Mouse (Mus musculus): ENCODE measurements around the gene Bco2. TPM values are rescaled to one million over a fixed set of nuclear protein-coding genes. Genes with fewer than 3 reads are reported as not detected.

Gene Bco2
- polyA plus RNA-seq, 1 experiment from 2014 or later: 2.0 TPM

DNA sequence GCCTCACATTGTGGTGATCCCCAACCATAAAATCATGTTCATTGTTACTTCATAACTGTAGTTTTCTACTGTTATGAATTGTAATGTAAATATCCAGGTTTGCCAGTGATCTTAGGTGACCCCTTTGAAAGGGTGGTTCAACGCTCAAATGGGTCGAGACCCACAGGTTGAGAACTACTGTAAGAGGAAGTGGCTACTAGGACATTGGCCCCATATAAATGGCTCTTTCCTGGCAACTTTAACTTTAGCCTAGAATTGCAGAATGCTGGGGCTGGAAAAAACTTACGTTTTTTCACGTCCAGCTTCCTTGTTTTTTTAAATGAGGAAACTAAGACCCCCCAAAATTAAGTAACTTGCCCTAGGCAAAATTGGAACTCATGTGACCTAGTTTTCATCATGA, 12.4 kb upstream of the Bco2 start:
- Histone ChIP-seq H3K9ac (ENCODE audit: low read length) (no peak overlapping the region), H3K27ac (ENCODE audit: low read length) (no peak overlapping the region), H3K27me3 (ENCODE audit: control insufficient read depth, insufficient read depth, low read length) (no peaks in the 10 kb centered on the region), H3K36me3 (ENCODE audit: control insufficient read depth, insufficient read depth, low read length) (no peaks in the 10 kb centered on the region), H3K4me2 (ENCODE audit: low read depth, low read length) (no peak overlapping the region), H3K4me3 (replicated peaks; ENCODE audit: low read length) (no peak overlapping the region), H3K4me1 (ENCODE audit: control insufficient read depth, insufficient read depth, low read length) (no peaks in the 10 kb centered on the region), H3K9me3 (replicated peaks; ENCODE audit: control insufficient read depth, low read length) (no peaks in the 10 kb centered on the region)
- no peak for ATAC-seq (ENCODE audit: insufficient read depth, low FRiP score)
- 77% methylated on average over 4 of the region's 4 CpGs for WGBS

DNA sequence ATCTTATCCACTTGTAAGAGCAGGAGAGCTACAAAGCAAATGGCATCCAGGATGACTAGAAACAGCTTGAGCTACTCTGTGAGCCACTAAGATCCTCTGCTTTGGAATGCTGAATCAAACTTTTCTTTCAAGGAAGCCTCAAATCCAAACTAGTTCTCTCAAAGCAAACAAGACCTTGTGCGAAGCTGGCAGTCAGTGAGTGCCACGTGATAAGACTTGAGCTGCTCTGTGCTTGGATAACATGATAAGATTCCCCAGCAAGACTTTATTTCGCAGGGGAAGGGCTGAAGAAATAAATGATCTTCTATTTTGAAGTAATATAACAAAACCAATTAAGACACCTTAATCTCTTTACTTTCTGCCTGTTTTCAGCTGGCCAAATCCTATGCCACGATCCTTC, 11.0 kb upstream of the Bco2 start:
- Histone ChIP-seq H3K36me3 (ENCODE audit: control insufficient read depth, insufficient read depth, low read length) (no peaks in the 10 kb centered on the region), H3K9me3 (replicated peaks; ENCODE audit: control insufficient read depth, low read length) (no peaks in the 10 kb centered on the region), H3K4me2 (ENCODE audit: low read depth, low read length) (no peak overlapping the region), H3K27ac (ENCODE audit: low read length) (no peak overlapping the region), H3K27me3 (ENCODE audit: control insufficient read depth, insufficient read depth, low read length) (no peaks in the 10 kb centered on the region), H3K4me1 (ENCODE audit: control insufficient read depth, insufficient read depth, low read length) (no peaks in the 10 kb centered on the region), H3K9ac (ENCODE audit: low read length) (no peak overlapping the region), H3K4me3 (replicated peaks; ENCODE audit: low read length) (no peak overlapping the region)
- WGBS: 55% methylated on average over 4 of the region's 4 CpGs
- ATAC-seq (ENCODE audit: insufficient read depth, low FRiP score): no peak

GRCm38 (mm10) chr9:50565173-50565572, 10.2 kb upstream of the Bco2 start:
- H3K27ac ChIP-seq (ENCODE audit: low read length): no peak overlapping the region
- H3K4me1 ChIP-seq (ENCODE audit: control insufficient read depth, insufficient read depth, low read length): no peaks in the 10 kb centered on the region
- no peaks in the 10 kb centered on the region for H3K9me3 ChIP-seq (replicated peaks; ENCODE audit: control insufficient read depth, low read length)
- no peaks in the 10 kb centered on the region for H3K27me3 ChIP-seq (ENCODE audit: control insufficient read depth, insufficient read depth, low read length)
- H3K4me3 ChIP-seq (replicated peaks; ENCODE audit: low read length): no peak overlapping the region
- WGBS: 71% methylated on average over 7 of the region's 7 CpGs
- no peaks in the 10 kb centered on the region for H3K36me3 ChIP-seq (ENCODE audit: control insufficient read depth, insufficient read depth, low read length)
- H3K9ac ChIP-seq (ENCODE audit: low read length): no peak overlapping the region
- H3K4me2 ChIP-seq (ENCODE audit: low read depth, low read length): 0 out of 2 replicates have a peak overlapping the region, but pooled peaks have one; percentile 5
- no peak for ATAC-seq (ENCODE audit: insufficient read depth, low FRiP score)

GRCm38 (mm10) chr9:50561918-50562360, 7.0 kb upstream of the Bco2 start:
- Histone ChIP-seq H3K27me3 (ENCODE audit: control insufficient read depth, insufficient read depth, low read length) (no peaks in the 10 kb centered on the region), H3K27ac (ENCODE audit: low read length) (no peak overlapping the region), H3K9ac (ENCODE audit: low read length) (no peak overlapping the region), H3K36me3 (ENCODE audit: control insufficient read depth, insufficient read depth, low read length) (no peaks in the 10 kb centered on the region), H3K4me3 (replicated peaks; ENCODE audit: low read length) (no peak overlapping the region), H3K4me2 (ENCODE audit: low read depth, low read length) (no peak overlapping the region), H3K9me3 (replicated peaks; ENCODE audit: control insufficient read depth, low read length) (no peaks in the 10 kb centered on the region), H3K4me1 (ENCODE audit: control insufficient read depth, insufficient read depth, low read length) (no peaks in the 10 kb centered on the region)
- 81% methylated on average over 2 of the region's 2 CpGs for WGBS
- no peak for ATAC-seq (ENCODE audit: insufficient read depth, low FRiP score)

DNA sequence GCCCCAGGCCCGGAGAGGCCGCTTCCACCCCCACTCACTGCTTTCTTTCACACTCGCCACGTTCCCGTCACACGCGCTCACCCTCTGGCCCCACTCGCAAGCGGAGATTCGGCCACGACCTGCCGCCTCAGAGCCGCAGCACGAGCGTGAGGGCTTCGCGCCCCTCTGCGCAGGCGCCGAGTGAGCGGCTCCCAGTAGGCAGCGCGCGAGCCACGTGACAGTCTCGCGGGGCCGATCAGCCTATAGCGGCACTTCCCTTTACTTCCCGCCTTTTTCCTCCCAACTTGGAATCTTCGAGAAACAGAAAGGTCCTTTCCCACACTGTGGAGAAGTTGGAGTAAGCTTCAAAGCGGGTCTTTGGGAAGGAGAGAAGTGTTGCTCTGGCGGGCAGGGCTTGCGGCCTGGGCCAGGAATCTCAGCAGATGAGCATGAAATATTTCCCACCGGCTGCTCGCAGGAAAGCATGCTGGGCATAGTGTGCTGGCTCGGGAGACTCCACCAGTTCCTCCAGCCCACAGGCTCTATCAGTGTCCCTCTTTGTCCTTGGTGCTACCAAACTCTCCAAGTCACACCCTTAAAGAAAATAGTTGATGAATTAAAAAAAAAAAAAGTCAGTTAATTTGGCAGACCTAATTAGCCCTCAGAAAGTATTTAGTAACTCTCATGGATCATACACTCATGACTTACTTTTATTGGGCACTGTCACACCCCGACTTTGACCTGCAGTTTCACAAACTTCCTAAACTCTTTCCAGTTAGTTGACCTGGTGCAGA, 6.3 kb upstream of the Bco2 start, which contains the start of gene Tex12:
Gene Tex12 (minus strand): TSS at position 181 of the 773 bp plus-strand sequence.
- 87% methylated on average over 38 of the region's 38 CpGs for WGBS
- Histone ChIP-seq H3K9ac (ENCODE audit: low read length) (no peak within 1 kb of the TSS), H3K9me3 (replicated peaks; ENCODE audit: control insufficient read depth, low read length) (no peaks in the 10 kb centered on the region), H3K36me3 (ENCODE audit: control insufficient read depth, insufficient read depth, low read length) (no peaks in the 10 kb centered on the region), H3K4me3 (replicated peaks; ENCODE audit: low read length) (no peak within 1 kb of the TSS), H3K27ac (ENCODE audit: low read length) (no peak within 1 kb of the TSS), H3K4me2 (ENCODE audit: low read depth, low read length) (no peak within 1 kb of the TSS), H3K27me3 (ENCODE audit: control insufficient read depth, insufficient read depth, low read length) (no peaks in the 10 kb centered on the region), H3K4me1 (ENCODE audit: control insufficient read depth, insufficient read depth, low read length) (no peaks in the 10 kb centered on the region)
- ATAC-seq (ENCODE audit: insufficient read depth, low FRiP score): no peak

DNA sequence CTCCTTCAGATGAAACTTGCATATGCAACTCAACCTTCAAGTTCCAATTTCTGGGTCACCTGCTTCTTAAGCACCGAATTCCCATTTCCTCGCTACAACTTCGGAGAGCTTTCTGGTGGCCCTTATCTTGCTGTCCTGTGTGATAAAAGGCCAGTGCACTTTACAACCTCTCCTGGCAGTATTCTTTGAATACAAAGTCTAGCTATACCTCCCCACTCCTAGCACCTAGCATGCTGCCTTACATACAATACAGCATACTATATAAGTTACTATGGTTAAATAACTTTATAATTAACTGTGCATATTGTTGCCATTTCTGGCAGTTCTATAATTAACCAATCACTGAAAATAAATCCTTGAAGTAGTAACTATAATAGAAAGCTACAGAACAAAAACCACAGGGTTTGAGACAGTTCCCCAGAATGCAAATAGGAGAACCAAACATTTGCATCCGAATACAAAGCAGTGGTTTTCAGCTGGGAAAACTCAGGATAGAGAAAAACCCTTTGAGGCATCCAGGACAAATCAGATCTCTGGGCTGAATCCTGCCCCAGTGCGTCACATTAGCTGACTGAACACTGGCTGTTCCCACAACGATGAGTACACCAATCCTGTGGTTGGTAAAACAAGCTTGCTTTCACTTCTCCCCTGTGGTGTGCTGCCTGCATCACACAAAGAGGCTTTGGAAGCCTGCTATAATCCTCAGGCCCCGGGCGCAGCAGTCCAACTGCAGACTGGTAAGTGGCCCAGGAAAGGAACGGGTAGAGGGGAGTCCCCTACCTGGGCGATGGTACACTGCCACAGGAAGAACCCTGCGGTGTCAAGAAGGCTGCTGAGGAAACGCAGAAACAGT, 514 bp downstream of the Bco2 start, which contains the start of gene Il18:
Gene Il18 (plus strand): TSS at position 587 of the 853 bp plus-strand sequence.
- peak within 1 kb of the TSS; percentile 38 for H3K4me2 ChIP-seq (ENCODE audit: low read depth, low read length)
- 0 out of 2 replicates have a peak within 1 kb of the TSS, but pooled peaks have one; percentile 13 for H3K4me3 ChIP-seq (replicated peaks; ENCODE audit: low read length)
- no peaks in the 10 kb centered on the region for H3K27me3 ChIP-seq (ENCODE audit: control insufficient read depth, insufficient read depth, low read length)
- no peak for ATAC-seq (ENCODE audit: insufficient read depth, low FRiP score)
- peak within 1 kb of the TSS; percentile 54; the same call in 1 of the 2 replicates for H3K9ac ChIP-seq (ENCODE audit: low read length)
- H3K4me1 ChIP-seq (ENCODE audit: control insufficient read depth, insufficient read depth, low read length): no peaks in the 10 kb centered on the region
- peak within 1 kb of the TSS; percentile 70 for H3K27ac ChIP-seq (ENCODE audit: low read length)
- no peaks in the 10 kb centered on the region for H3K36me3 ChIP-seq (ENCODE audit: control insufficient read depth, insufficient read depth, low read length)
- WGBS: 25% methylated on average over 12 of the region's 12 CpGs
- H3K9me3 ChIP-seq (replicated peaks; ENCODE audit: control insufficient read depth, low read length): no peaks in the 10 kb centered on the region

DNA sequence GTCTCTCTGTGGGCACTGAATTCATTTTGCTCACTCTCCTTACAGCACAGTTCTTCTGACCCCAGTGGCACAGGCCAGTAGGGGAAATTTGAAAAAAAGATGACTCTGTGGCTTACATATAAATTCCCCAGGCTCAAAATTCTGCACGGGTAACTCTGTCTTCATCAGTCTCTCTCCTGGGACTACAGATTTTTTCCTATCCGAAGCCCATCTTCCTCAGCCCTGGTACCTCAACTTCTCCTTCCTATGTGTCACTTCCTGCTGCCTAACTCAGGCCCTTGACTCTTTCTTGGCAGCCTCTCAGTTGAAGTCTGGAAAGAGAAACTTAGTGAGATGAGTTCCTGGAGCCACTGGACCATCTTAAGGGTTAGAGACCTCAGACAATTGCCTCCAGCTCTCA, 1.4 kb downstream of the Bco2 start:
- Histone ChIP-seq H3K9ac (ENCODE audit: low read length) (no peak overlapping the region), H3K9me3 (replicated peaks; ENCODE audit: control insufficient read depth, low read length) (no peaks in the 10 kb centered on the region), H3K27ac (ENCODE audit: low read length) (no peak overlapping the region), H3K4me2 (ENCODE audit: low read depth, low read length) (no peak overlapping the region), H3K27me3 (ENCODE audit: control insufficient read depth, insufficient read depth, low read length) (no peaks in the 10 kb centered on the region), H3K36me3 (ENCODE audit: control insufficient read depth, insufficient read depth, low read length) (no peaks in the 10 kb centered on the region), H3K4me1 (ENCODE audit: control insufficient read depth, insufficient read depth, low read length) (no peaks in the 10 kb centered on the region), H3K4me3 (replicated peaks; ENCODE audit: low read length) (no peak overlapping the region)
- WGBS: 65% methylated on average over 2 of the region's 2 CpGs
- ATAC-seq (ENCODE audit: insufficient read depth, low FRiP score): no peak

DNA sequence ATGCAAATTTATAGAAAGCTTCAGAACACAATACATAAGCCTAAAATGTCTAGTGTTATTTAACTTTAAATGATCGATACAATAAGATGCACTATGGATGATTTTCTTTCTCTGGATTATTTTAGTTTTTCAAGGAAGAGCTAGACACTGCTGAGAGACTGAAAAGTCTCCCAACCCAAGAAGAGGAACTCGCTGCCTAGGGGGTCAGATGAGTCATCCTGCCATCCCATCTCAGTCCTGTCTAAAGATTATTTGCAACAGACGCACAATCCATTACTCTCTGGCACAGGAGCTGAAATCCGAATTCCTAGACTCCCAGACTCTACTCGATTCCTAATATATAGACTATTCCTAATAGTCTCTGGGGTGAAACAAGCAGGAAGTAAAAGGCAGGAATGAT, 2.8 kb downstream of the Bco2 start:
- ATAC-seq (ENCODE audit: insufficient read depth, low FRiP score): no peak

GRCm38 (mm10) chr9:50548936-50549335, 6.0 kb downstream of the Bco2 start:
- Histone ChIP-seq H3K36me3 (ENCODE audit: control insufficient read depth, insufficient read depth, low read length) (no peaks in the 10 kb centered on the region), H3K4me1 (ENCODE audit: control insufficient read depth, insufficient read depth, low read length) (no peaks in the 10 kb centered on the region), H3K27me3 (ENCODE audit: control insufficient read depth, insufficient read depth, low read length) (no peaks in the 10 kb centered on the region), H3K9ac (ENCODE audit: low read length) (no peak overlapping the region), H3K4me3 (replicated peaks; ENCODE audit: low read length) (no peak overlapping the region), H3K27ac (ENCODE audit: low read length) (no peak overlapping the region), H3K4me2 (ENCODE audit: low read depth, low read length) (no peak overlapping the region), H3K9me3 (replicated peaks; ENCODE audit: control insufficient read depth, low read length) (no peaks in the 10 kb centered on the region)
- ATAC-seq (ENCODE audit: insufficient read depth, low FRiP score): no peak
- WGBS: 67% methylated on average over 4 of the region's 4 CpGs

More for the DNA sequence above, 2.8 kb downstream of the Bco2 start:
- H3K4me3 ChIP-seq (replicated peaks; ENCODE audit: low read length): no peak overlapping the region
- no peak overlapping the region for H3K27ac ChIP-seq (ENCODE audit: low read length)
- H3K4me1 ChIP-seq (ENCODE audit: control insufficient read depth, insufficient read depth, low read length): no peaks in the 10 kb centered on the region
- H3K9me3 ChIP-seq (replicated peaks; ENCODE audit: control insufficient read depth, low read length): no peaks in the 10 kb centered on the region
- no peak overlapping the region for H3K9ac ChIP-seq (ENCODE audit: low read length)
- WGBS: 63% methylated on average over 5 of the region's 5 CpGs
- no peaks in the 10 kb centered on the region for H3K36me3 ChIP-seq (ENCODE audit: control insufficient read depth, insufficient read depth, low read length)
- no peaks in the 10 kb centered on the region for H3K27me3 ChIP-seq (ENCODE audit: control insufficient read depth, insufficient read depth, low read length)
- H3K4me2 ChIP-seq (ENCODE audit: low read depth, low read length): no peak overlapping the region
